Mouse (Mus musculus): Measurements from ENCODE around the gene Azgp1.
A peak's percentile ranks its signal among the peaks of the same experiment; 100 is the strongest.
"Not testable (repeated sequence)": the region's sequence is repeated elsewhere in the genome, so short reads cannot be mapped to it uniquely, and the experiment has no call there.

Gene Azgp1

DNA sequence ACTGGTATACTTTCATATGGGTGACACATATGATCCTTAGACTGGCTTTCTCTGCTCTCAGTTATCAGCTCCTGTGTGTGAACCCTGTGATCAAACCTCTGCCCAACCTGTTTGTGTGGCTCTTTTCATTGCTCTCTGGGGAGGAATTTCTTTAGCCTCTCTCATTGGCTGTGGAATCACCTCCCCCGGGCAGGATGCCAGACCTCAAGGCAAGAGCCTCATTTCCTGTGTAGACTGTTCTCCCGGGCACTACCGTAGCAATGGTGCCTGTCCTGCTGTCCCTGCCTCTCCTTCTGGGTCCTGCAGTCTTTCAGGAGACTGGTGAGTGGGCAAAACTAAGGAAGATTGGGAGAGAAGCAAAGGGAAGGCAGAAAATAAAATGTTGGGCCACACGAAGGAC lies at the start of gene Azgp1:
TSS of gene Azgp1 (plus strand) at position 221 of the 400 bp plus-strand sequence.
- DNase-seq = no peak

DNA sequence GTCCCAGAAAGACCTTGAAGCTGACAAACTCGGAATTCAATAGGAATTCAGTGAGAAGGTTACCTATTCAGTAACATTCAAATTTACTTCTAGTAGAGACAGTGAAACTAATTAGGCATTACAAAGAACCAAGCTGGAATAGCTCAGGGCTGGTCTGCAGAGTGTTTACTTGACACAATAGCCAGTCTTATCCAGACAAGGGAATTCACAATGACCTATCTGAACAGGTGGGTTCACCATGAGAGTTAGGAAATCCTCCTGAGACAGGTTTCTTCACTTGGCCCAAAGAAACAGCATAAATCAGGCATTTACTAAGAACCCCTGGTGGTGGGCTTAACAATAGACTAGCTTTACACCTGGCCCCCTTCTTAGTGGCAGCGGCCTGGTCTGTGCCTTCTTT lies 47.4 kb upstream of the Azgp1 start:
- not testable (repeated sequence) for DNase-seq

DNA sequence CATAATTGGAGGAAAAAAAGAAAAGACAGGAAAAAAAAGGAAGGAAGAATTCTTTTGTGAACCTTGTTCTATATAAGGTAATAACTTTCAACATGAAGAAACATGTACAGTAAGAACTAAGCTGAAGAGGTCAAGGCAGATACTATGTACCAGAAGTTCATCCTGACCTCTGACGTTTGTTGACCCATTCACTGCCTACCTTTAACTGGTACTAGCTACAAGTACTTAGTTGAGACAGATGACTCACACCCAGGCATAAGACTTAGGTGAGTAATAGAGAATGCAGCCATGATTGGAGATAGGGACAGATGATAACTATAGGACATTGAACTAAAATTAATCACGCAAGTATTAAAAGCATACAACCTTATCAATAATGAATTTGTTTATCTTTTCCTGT lies 44.8 kb upstream of the Azgp1 start:
- no peak for DNase-seq

DNA sequence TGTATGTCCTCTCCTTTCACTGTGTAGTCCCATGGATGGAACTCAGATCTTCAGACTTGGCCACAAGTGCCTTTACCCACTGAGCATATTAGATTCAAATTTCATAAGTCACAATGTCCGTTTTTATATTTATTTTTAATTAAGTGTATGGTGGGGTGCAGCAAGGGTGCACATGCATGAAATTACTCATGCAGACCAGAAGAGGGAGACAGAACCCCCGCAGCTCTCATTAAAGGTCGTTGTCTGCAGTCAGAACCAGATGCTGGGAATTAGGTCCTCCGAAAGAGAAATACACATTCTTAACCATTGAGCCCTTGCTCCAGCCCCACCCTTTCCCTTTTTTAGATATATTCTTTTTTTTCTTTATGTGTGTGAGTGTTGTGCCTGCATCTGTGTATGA lies 44.1 kb upstream of the Azgp1 start:
- no peak for DNase-seq

DNA sequence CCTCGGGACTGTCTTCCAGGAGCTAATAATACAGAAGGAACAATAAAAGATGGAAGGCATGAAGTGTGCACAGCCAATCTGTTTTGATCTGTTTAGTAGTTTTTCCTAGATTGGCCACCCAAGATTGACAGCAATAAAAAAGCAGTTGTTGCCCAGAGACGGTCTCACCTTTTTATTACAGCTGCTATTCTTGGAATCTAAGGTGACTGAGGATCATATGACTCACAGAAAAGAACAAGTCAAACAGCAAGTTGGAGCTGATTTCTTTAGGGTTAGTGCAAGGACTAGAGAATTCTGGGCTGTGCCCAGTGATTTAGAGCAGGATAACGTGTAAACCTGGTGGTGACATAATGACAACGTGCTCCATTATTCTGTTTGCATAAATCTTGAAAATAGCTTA lies 40.4 kb upstream of the Azgp1 start:
- no peak for DNase-seq

DNA sequence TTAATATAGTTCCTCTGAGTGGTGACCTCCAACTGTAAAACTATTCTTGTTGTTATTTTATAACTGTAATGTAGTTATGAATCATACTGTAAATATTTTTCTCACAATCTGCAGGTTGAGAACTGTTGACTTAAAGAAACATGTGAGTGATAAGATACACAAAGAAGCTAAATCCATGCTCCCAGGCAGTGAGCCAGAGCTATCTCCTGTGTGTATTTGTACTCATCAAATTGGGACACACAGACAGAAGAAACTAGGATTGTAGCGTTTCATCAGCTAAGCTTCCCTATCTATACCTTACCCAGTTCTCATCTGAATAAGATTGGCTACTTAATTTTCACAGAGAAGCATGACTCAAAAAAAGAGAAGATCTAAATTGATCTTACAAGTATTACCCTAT lies 38.2 kb upstream of the Azgp1 start:
- no peak for DNase-seq

DNA sequence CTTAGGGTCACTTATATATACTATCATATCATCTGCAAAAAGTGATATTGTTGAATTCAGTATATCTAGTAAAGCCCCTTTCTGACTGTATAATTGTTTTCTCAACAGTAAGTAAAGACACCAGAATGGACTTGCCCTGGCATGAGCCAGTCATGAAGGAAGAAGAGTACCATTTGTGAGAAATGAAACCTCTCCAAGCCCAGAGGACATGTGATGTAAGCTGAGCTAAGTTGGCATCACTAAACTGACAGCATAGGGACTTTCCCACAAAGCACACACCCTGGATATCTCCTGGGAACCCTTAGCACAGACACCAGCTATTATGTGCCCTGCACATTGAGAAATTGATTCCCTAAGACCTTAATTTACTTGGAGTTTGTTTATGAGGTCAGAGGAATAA lies 34.0 kb upstream of the Azgp1 start:
- no peak for DNase-seq

DNA sequence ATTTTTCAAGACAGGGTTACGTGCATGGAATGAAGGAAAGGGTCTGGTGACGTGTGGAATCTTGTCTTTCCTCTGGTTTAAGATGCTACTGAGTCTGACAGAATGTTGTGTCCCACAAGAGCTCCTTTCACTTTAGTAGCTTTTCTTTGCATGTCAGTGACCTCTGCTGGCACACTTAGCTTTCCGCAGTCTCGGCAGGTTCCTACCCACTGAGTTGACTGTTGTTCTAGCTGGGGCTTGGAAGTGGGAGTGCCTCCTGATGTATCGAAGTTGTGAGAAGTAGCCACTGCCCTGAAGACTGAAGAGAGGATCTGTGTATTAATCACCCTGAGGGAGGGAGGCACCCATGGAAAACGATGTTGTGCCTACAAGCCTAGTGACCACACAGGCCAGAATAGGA lies 30.1 kb upstream of the Azgp1 start:
- peak; percentile 6 for DNase-seq

DNA sequence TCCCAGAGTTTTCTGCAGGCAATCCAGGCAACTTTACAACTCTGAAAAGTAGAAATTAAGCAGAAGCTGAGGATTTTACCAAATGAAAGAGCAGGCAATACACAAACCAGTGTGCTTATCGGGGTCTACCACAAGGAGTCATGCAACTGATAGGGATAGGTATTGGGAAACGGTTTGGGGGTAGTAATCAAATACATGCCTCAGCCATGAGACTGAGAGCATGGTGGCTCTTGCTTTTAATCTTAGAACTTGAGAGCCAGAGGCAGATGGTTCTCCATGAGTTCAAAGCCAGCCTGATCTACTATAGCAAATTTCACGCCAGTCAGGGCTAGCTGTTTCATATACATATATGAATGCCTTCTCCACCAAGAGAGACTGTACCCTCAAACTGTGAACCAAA lies 24.9 kb upstream of the Azgp1 start:
- DNase-seq = no peak

DNA sequence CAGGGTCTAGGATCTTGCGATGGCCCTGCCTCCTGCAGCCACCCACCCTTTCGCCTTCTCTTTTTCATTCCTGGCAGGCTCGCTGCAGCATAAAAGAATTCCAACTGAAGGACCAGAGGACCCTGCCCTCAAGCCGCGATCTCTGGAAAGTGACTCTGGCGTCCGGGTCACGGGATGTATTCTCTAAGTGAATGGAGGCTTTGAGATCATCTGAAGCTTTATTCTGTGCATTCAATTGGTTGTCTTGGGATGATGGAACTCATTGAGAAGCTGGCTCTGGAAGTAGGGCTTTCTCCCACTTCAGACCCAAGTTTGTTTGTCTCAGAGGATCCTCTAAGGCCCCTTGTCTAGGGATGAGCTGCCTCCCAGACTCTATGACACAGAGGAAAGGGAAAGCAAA lies 18.4 kb upstream of the Azgp1 start, which contains the start of gene Gjc3:
TSS of gene Gjc3 (minus strand) at position 154 of the 400 bp plus-strand sequence.
- DNase-seq = peak; percentile 2

DNA sequence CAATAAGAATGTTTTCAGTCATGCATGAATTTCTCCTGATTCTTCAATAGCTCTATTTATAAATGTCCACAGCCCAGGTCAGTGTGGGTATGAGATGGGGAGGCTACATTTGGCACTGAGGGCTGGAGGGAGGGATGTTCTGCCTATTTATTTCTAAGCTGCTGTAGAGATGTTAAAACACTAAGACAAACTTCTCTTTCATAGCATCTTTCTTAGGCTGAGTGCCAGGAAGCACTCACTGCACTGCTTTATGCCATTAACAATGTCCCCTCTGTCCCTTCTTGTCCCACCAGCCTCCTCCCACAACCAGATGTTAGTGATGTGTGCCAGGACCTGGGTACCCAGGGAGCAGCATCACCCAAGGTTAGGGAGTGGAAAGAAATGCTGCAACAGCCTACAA lies 14.8 kb upstream of the Azgp1 start:
- DNase-seq = peak; percentile 2

DNA sequence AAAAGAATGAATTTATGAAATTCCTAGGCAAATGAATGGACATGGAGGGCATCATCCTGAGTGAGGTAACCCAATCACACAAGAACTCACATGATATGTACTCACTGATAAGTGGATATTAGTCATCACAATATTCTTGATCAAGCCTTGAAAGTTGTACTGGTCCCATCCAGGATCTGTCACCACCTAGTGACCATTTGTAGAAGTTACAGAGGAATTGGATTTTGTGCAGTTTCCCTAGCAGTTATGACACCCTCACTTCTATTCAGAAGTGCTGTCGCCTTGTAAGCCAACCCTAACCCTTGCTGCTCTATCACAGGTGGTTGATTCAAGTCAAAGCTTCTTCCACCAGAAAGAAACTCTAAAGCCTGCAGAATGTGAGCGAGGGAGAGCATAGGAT lies 8.2 kb upstream of the Azgp1 start:
- DNase-seq = no peak

DNA sequence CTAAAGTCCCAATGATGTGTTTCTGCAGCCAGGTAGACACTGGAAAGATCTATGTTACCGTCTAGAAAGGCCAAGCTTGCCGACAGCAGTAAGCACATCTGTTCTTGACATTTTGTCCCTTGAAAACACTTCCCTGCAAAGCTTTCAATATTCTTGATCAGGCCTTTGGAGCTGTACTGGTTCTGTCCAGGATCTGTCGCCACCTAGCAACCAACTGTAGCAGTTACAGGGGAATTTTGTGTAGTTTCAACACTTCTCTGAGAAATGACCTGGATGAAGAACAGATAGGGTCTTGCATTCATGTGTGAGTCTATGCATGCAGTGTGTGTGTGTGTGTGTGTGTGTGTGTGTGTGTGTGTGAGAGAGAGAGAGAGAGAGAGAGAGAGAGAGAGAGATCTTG lies 7.6 kb upstream of the Azgp1 start:
- DNase-seq = no peak

DNA sequence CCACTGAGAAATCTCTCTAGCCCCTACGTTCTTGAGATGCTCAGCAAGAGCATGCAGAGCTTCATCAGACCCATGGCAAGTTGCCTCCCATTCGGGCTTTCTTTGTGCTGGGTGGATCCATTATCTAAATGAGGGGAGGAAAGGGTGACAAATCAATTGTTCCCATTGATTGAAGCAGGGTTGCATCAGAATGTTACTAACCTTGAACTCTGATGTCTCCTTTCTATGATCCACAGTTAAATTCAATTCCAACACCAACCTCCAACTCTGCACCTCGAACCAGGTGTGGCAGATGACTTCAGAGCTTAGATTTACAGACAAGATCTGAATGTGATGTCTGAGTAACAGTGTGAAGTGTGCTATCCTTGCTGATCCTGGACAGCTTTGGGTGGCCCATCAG lies 6.6 kb upstream of the Azgp1 start:
- DNase-seq = no peak

DNA sequence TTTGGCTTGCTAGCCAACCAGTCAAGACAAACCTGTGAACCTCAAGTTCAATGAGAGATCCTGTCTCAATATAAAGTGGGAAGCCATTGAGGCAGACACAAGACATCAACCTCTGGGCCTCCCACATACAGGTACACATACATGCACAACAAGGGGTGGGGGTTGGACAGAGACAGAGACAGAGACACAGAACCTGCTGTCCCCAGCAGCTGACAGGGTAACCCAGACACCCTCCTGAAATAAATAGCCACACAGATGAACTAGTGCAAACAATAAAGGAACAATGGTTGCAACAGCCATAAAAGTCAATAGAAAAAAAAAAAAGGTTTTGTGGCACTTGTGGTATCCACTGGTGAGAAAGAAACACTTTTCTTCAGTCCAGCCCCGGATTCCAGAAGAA lies 5.9 kb upstream of the Azgp1 start:
- no peak for DNase-seq

DNA sequence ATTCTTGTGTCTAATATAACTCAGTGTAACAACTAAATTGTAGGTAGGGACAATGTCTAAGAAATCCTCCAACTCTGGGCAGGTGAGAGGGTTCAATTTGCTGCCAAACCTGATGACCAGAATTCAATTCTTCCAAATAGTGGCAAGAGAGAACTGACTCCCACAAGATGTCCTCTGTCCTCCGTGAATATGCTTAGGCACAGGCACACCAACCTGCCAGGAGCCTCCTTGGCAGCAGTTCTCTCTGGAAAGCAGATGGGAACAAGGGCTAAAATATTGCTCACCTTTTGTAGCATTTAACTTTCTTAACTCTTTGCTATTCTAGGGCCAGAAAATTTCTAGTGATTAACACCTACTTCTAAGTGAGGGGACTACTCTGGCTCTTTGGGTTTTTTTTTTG lies 4.0 kb upstream of the Azgp1 start:
- DNase-seq = no peak

DNA sequence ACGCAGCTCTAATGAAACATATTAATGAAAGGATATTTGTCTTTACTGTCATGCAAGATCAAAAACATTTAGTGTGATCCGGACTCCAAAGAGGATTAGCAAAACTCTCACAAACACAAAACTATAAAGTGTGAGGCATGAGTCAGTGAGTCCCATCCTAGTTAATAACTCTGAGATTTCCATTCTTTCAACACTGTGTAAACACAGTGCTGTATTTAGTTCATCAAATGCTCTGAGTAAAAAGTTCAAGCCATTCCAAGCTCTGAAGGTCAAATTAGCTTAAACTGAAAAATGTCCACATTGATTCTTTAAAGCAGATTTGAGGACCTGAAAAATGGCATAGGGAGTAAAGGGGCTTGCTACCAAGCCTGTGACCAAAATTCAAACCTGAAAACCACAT lies 2.2 kb upstream of the Azgp1 start:
- DNase-seq = no peak

DNA sequence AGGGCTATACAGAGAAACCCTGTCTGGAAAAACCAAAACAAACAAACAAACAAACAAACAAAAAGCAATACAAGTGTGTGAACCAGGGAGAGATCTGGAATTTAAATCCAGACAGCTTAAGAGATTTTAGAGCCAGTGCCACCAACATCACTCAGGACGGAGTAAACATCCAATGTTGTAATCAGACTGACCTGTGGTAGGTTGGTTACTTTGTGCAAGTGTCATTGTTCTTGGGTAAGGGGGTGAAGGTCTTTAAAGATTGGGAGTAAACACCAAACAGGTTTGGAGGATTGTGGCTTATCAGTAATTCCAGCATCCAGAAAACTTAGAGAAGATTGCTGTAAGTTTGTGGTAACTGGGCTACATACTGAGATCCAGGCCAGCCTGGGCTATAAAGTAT lies 5.0 kb downstream of the Azgp1 start:
- DNase-seq = no peak

DNA sequence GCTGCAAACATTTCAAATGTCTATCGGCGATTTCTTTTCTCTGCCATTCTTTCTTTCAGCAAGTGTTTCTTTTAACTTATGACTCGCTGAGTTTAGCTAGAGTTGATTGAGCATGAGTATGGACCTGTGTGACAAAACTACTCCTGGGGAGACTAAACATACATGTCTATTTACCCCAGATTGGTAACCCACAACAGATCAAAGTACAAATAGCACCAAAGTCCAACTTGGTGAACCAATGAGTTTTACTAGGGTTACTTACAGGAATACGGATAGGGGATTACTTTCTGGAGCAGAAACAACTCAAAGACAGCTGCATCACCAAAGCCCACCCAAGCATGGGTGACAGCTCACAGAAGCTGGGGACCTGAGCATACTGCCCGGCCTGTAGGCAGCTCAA lies 28.1 kb downstream of the Azgp1 start:
- DNase-seq = no peak

DNA sequence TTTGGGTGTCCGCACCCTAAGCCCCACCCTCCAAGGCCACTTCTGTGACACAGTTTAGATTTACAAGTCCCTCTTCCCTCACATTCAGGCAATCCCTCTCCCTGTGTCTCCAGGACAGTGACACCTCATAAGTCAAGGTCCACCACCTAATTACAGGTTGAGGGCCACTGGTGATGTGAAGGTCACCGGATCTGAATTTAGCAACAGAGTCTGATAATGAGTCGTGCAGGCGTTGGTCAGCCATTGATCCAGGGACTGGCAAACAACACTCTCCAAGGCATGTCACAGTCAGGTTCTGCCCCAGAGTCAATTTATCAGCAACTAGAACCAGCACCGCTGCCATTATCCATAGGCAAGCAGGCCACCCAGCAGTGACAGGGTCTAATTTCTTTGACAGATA lies 31.1 kb downstream of the Azgp1 start:
- no peak for DNase-seq

DNA sequence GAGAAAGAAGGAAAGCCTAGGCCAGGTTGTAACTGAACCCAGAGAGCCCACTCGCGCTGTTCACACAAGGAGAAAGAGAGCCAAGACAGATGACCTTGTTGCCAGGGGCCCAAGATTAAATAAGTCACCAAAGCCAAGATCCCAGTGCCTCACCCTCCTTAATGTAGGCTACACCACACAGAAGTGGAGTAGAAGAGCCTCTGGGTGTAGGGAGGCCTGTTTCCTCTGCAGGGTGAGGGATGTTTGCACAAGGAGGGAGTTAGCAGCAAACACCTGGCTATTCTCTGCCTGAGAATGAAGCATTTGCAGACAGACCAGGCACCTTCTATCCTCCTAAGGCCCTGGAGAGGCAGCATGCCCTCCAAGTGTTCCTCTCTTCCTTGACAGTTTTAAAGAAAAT lies 35.2 kb downstream of the Azgp1 start:
- no peak for DNase-seq

DNA sequence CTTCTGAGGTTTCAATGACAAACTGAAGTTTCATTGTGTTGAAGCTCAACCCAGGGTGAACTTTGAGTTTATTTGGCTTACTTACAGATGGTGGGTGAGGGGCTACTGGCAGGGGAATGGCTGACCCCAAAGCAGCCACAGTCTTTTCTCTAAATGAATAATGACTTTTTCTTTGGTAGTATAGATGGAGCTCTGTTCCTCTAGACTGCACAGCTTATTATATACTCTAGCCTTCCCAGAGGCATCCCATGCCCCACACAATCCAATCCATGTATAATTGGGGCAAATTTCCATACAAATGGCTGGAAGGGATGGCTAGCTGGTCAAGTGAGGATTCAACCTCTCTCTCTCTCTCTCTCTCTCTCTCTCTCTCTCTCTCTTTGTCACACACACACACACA lies 35.7 kb downstream of the Azgp1 start:
- no peak for DNase-seq

DNA sequence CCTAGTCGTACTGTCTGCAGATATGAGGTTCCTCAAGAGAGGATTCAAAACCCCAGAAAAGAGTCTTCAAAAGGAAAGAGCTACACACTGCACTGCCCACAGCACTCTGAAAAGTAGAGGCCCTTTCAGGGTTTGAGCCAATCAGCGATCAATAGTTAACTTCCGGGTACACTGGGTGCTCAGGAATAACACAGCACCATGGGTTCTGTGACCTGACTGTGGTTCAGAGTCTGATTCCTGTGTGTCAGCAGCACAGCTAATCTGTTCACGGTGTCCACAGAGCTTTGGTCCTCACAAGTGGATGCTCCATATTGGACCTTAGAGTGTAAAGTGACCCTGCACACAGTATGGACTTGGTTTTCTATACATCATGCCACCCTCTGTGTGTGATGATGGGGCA lies 38.3 kb downstream of the Azgp1 start:
- DNase-seq = not testable (repeated sequence)

DNA sequence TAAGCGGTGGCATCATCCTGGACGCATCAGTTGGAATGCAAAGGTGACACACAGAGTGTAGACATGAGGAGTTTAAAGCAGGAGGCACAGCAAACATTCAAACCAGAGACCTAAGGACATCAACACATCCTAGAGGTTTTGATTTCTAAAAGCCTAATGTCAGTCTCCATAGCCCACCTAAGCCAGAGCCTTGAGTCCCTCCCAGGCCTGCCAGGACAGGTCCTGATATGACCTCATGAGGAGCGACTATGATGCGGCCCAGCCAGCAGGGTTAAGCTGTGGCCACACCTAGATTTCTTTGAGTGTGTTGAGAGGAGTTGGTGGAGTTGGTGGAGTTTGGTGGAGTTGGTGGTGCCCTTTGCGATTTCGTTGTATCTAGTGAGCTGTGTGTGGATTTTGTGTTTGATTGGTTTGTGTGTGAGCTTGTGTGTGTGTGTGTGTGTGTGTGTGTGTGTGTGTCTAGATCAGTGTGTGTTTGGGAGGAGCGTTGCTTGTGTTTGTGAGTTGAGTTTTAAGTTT lies 39.7 kb downstream of the Azgp1 start, which contains the start of the genes Smok3a and Smok3b:
TSS of gene Smok3a (plus strand) at position 301 of the 519 bp plus-strand sequence.
TSS of gene Smok3b (plus strand) at position 469 of the 519 bp plus-strand sequence.
- DNase-seq = not testable (repeated sequence)
